Mouse (Mus musculus) megakaryocyte, embryonic 14.5 days (primary cell): ENCODE data around the gene Fastk. TPM values are rescaled to one million over a fixed set of nuclear protein-coding genes. Genes with fewer than 3 reads are reported as not detected.
A peak's percentile ranks its signal among the peaks of the same experiment; 100 is the strongest.

ENCODE experiments used
- H3K27me3 ChIP-seq: replicated peaks from 2 replicates; pipeline ENCODE3; 2012; ENCODE audit warnings: inconsistent platforms
- H3K36me3 ChIP-seq: replicated peaks from 2 replicates; pipeline ENCODE3; 2012; ENCODE audit warnings: low read length, inconsistent platforms, mixed read lengths
- H3K4me1 ChIP-seq: 2 replicates; pipeline ENCODE4 v1.6.1; 2012; ENCODE audit warnings: inconsistent platforms
- H3K4me3 ChIP-seq: replicated peaks from 2 replicates; pipeline ENCODE3; 2012; ENCODE audit warnings: moderate library complexity, mild to moderate bottlenecking, inconsistent platforms
- H3K9me3 ChIP-seq: 2 replicates; pipeline ENCODE4 v1.6.1; 2012; ENCODE audit warnings: inconsistent platforms
- FLI1 ChIP-seq: IDR thresholded peaks from 2 replicates; pipeline ENCODE4 v1.6.1; 2012; ENCODE audit warnings: low read length, inconsistent platforms, mixed read lengths
- GATA1 ChIP-seq: IDR thresholded peaks from 3 replicates; pipeline ENCODE4 v1.6.1; 2012; ENCODE audit warnings: mixed read lengths, low read length, inconsistent platforms, borderline replicate concordance
- polyA plus RNA-seq: library from polyadenylated mRNA; stranded (reverse); fragments of >175 nt; gene quantifications from 2 replicates; pipeline ENCODE4 v1.2.3, GENCODE M21; 2012; ENCODE audit warnings: low replicate concordance; ENCODE audit not compliant: insufficient read depth

Gene Fastk
- polyA plus RNA-seq, 1 experiment: 216 TPM

- peaks cover 73% of the 10 kb centered on the region for H3K36me3 ChIP-seq
- H3K4me3 ChIP-seq: no peak overlapping the region
- no peaks in the 10 kb centered on the region for H3K9me3 ChIP-seq
- no peak for TF ChIP-seq GATA1
- no peak for TF ChIP-seq FLI1
- no peaks in the 10 kb centered on the region for H3K27me3 ChIP-seq
- H3K4me1 ChIP-seq: peaks cover 39% of the 10 kb centered on the region
Measured at GRCm38 (mm10) chr5:24442029-24442428, 3.1 kb downstream of the Fastk start.

GRCm38 (mm10) chr5:24441187-24441586, 3.9 kb downstream of the Fastk start:
- Histone ChIP-seq H3K9me3 (no peaks in the 10 kb centered on the region), H3K4me3 (no peak overlapping the region), H3K4me1 (peaks cover 30% of the 10 kb centered on the region), H3K36me3 (peaks cover 82% of the 10 kb centered on the region), H3K27me3 (no peaks in the 10 kb centered on the region)
- TF ChIP-seq GATA1: no peak
- no peak for TF ChIP-seq FLI1

GRCm38 (mm10) chr5:24433993-24434392, 11.1 kb downstream of the Fastk start:
- Histone ChIP-seq H3K4me1 (no peaks in the 10 kb centered on the region), H3K27me3 (no peaks in the 10 kb centered on the region), H3K36me3 (peaks cover 99% of the 10 kb centered on the region), H3K4me3 (no peak overlapping the region), H3K9me3 (no peaks in the 10 kb centered on the region)
- TF ChIP-seq GATA1: no peak
- no peak for TF ChIP-seq FLI1

GRCm38 (mm10) chr5:24428596-24428995, 16.5 kb downstream of the Fastk start:
- Histone ChIP-seq H3K9me3 (no peaks in the 10 kb centered on the region), H3K4me1 (peaks cover 44% of the 10 kb centered on the region), H3K27me3 (no peaks in the 10 kb centered on the region), H3K36me3 (peaks cover 62% of the 10 kb centered on the region), H3K4me3 (no peak overlapping the region)
- no peak for TF ChIP-seq FLI1
- no peak for TF ChIP-seq GATA1

- H3K4me1 ChIP-seq: peaks cover 46% of the 10 kb centered on the region
- peaks cover 56% of the 10 kb centered on the region for H3K36me3 ChIP-seq
- H3K27me3 ChIP-seq: no peaks in the 10 kb centered on the region
- TF ChIP-seq GATA1: no peak
- TF ChIP-seq FLI1: no peak
- H3K4me3 ChIP-seq: no peak overlapping the region
- H3K9me3 ChIP-seq: no peaks in the 10 kb centered on the region
Measured at GRCm38 (mm10) chr5:24427981-24428402, 17.1 kb downstream of the Fastk start.

GRCm38 (mm10) chr5:24427285-24427633, 17.8 kb downstream of the Fastk start:
- no peaks in the 10 kb centered on the region for H3K9me3 ChIP-seq
- peak overlapping the region; percentile 92 for H3K4me3 ChIP-seq
- peaks cover 53% of the 10 kb centered on the region for H3K4me1 ChIP-seq
- H3K27me3 ChIP-seq: no peaks in the 10 kb centered on the region
- TF ChIP-seq GATA1 (no peak), FLI1 (no peak)
- H3K36me3 ChIP-seq: peaks cover 49% of the 10 kb centered on the region

GRCm38 (mm10) chr5:24426556-24427284, 18.4 kb downstream of the Fastk start:
- Histone ChIP-seq H3K4me1 (peaks cover 58% of the 10 kb centered on the region), H3K9me3 (no peaks in the 10 kb centered on the region), H3K4me3 (peak overlapping the region; percentile 92)

GRCm38 (mm10) chr5:24426037-24426432, 19.1 kb downstream of the Fastk start:
- Histone ChIP-seq H3K9me3 (no peaks in the 10 kb centered on the region), H3K4me3 (peak overlapping the region; percentile 92), H3K27me3 (no peaks in the 10 kb centered on the region), H3K36me3 (peaks cover 49% of the 10 kb centered on the region), H3K4me1 (peaks cover 61% of the 10 kb centered on the region)
- no peak for TF ChIP-seq FLI1
- TF ChIP-seq GATA1: no peak

More at GRCm38 (mm10) chr5:24426556-24427284, 18.4 kb downstream of the Fastk start:
- TF ChIP-seq GATA1 (no peak), FLI1 (no peak)
- no peaks in the 10 kb centered on the region for H3K27me3 ChIP-seq
- H3K36me3 ChIP-seq: peaks cover 49% of the 10 kb centered on the region

GRCm38 (mm10) chr5:24425421-24426036, 19.6 kb downstream of the Fastk start:
- H3K36me3 ChIP-seq: peaks cover 49% of the 10 kb centered on the region
- H3K4me1 ChIP-seq: peaks cover 66% of the 10 kb centered on the region
- peak overlapping the region; percentile 92 for H3K4me3 ChIP-seq
- no peaks in the 10 kb centered on the region for H3K9me3 ChIP-seq
- no peaks in the 10 kb centered on the region for H3K27me3 ChIP-seq
- TF ChIP-seq FLI1 (no peak), GATA1 (no peak)

GRCm38 (mm10) chr5:24424861-24425411, 20.2 kb downstream of the Fastk start:
- Histone ChIP-seq H3K9me3 (no peaks in the 10 kb centered on the region), H3K4me1 (peaks cover 72% of the 10 kb centered on the region), H3K4me3 (peak overlapping the region; percentile 92), H3K36me3 (peaks cover 49% of the 10 kb centered on the region), H3K27me3 (no peaks in the 10 kb centered on the region)
- TF ChIP-seq GATA1 (no peak), FLI1 (no peak)
